Mouse (Mus musculus): ENCODE measurements around the gene Nolc1. TPM values are rescaled to one million over a fixed set of nuclear protein-coding genes. Genes with fewer than 3 reads are reported as not detected.

Nolc1 gene
- polyA plus RNA-seq, 1 experiment: 4.3 TPM

DNA sequence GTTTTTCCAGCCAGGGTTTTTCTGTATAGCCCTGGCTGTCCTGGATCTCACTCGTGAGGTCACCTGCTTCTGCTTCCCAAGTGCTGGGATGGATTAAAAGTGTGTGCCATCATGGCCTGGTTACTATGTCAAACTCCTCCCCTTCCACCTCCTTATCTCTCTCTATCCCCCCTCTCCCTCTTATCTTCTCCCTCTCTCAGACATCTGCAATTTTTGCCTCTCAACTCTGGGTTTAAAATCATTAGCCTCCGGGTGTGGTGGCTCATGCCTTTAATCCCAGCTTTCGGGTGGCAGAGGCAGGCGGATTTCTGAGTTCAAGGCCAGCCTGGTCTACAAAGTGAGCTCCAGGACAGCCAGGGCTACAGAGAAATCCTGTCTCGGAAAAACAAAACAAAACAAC, 1.4 kb upstream of the Nolc1 start:
- no peaks in the 10 kb centered on the region for H3K27me3 ChIP-seq (ENCODE audit: control insufficient read depth, insufficient read depth, low read length)
- H3K4me3 ChIP-seq (ENCODE audit: low read depth, low read length): no peak overlapping the region
- H3K36me3 ChIP-seq (ENCODE audit: control insufficient read depth, insufficient read depth, low read length): peaks cover 26% of the 10 kb centered on the region
- 92% methylated on average over 5 of the region's 5 CpGs for WGBS
- H3K27ac ChIP-seq (ENCODE audit: insufficient read depth, low read depth, low read length): no peak overlapping the region
- H3K4me1 ChIP-seq (ENCODE audit: control insufficient read depth, insufficient read depth, insufficient read length, low read length): no peaks in the 10 kb centered on the region
- no peak for TF ChIP-seq CTCF (IDR thresholded peaks at IDR 0.05; ENCODE audit: extremely low read depth, insufficient read length, insufficient replicate concordance, low read depth, low read length)
- no peak for TF ChIP-seq POLR2A (IDR thresholded peaks at IDR 0.05; ENCODE audit: low read depth, low read length)

DNA sequence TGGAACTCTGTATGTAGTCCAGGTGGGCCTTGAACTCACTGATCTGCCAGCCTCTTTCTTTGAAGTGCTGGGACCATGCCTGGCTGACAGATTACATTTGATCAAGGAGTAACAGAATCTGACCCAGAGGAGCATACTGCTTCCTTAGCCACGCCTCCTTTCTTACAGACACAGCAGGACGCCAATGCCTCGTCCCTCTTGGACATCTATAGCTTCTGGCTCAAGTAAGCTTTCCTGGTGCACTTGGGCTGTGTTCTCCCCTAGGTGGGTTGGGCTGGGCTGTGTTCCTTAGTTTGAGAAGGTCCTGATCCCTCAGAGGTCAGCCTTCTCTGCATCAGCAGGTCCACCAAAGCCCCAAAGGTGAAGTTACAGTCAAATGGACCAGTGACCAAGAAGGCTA, 2.9 kb downstream of the Nolc1 start:
- no peak overlapping the region for H3K27ac ChIP-seq (ENCODE audit: insufficient read depth, low read depth, low read length)
- no peak for TF ChIP-seq POLR2A (IDR thresholded peaks at IDR 0.05; ENCODE audit: low read depth, low read length)
- no peak for TF ChIP-seq CTCF (IDR thresholded peaks at IDR 0.05; ENCODE audit: extremely low read depth, insufficient read length, insufficient replicate concordance, low read depth, low read length)
- 63% methylated on average over 3 of the region's 3 CpGs for WGBS
- H3K4me1 ChIP-seq (ENCODE audit: control insufficient read depth, insufficient read depth, insufficient read length, low read length): no peaks in the 10 kb centered on the region
- no peak overlapping the region for H3K4me3 ChIP-seq (ENCODE audit: low read depth, low read length)
- peaks cover 40% of the 10 kb centered on the region for H3K36me3 ChIP-seq (ENCODE audit: control insufficient read depth, insufficient read depth, low read length)
- no peaks in the 10 kb centered on the region for H3K27me3 ChIP-seq (ENCODE audit: control insufficient read depth, insufficient read depth, low read length)

DNA sequence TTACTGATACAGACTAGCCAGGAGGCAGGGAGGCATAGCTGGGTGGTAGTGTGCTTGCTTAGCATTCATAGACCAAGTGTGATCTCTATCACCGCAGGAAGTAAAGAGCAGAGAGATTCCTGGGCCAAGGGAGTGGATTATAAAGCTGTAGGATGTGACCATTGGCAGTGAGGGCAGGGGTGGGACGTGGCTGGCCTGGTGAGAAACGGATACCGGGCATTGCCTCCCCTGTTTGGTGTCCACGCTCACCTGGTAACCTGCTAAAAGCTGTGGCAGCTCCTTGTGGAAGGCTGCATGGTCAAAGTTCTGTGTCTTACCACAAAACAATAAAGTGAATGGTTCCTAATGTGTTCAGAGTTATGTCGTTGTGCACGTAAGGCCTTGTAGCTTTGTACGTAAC, 9.5 kb downstream of the Nolc1 start:
- Histone ChIP-seq H3K4me3 (ENCODE audit: low read depth, low read length) (no peak overlapping the region), H3K4me1 (ENCODE audit: control insufficient read depth, insufficient read depth, insufficient read length, low read length) (no peaks in the 10 kb centered on the region), H3K27ac (ENCODE audit: insufficient read depth, low read depth, low read length) (no peak overlapping the region), H3K27me3 (ENCODE audit: control insufficient read depth, insufficient read depth, low read length) (no peaks in the 10 kb centered on the region), H3K36me3 (ENCODE audit: control insufficient read depth, insufficient read depth, low read length) (peaks cover 44% of the 10 kb centered on the region)
- no peak for TF ChIP-seq POLR2A (IDR thresholded peaks at IDR 0.05; ENCODE audit: low read depth, low read length)
- TF ChIP-seq CTCF (IDR thresholded peaks at IDR 0.05; ENCODE audit: extremely low read depth, insufficient read length, insufficient replicate concordance, low read depth, low read length): no peak
- WGBS: 93% methylated on average over 8 of the region's 8 CpGs

DNA sequence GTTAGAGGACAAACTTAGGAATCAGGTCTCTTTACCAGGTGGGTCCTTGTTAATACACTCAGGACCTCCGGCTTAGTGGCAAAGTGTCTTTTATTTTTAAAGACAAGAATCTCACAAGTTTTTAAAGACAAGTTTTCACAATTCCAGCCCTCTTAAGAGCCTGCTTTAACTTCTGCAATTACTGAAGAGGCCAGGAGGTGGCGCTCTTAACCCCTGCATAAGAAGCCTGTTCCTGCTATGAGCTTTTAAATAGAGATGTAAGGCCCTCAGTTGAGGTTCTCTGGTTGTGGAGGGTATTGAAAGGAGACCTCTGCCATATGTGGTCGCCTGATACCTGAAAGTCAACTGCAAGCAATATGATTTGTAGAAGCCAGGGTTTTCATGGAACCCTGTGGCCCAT, 10.7 kb downstream of the Nolc1 start:
- 51% methylated on average over 3 of the region's 3 CpGs for WGBS
- no peaks in the 10 kb centered on the region for H3K27me3 ChIP-seq (ENCODE audit: control insufficient read depth, insufficient read depth, low read length)
- H3K4me3 ChIP-seq (ENCODE audit: low read depth, low read length): no peak overlapping the region
- no peaks in the 10 kb centered on the region for H3K4me1 ChIP-seq (ENCODE audit: control insufficient read depth, insufficient read depth, insufficient read length, low read length)
- peaks cover 35% of the 10 kb centered on the region for H3K36me3 ChIP-seq (ENCODE audit: control insufficient read depth, insufficient read depth, low read length)
- no peak for TF ChIP-seq POLR2A (IDR thresholded peaks at IDR 0.05; ENCODE audit: low read depth, low read length)
- no peak for TF ChIP-seq CTCF (IDR thresholded peaks at IDR 0.05; ENCODE audit: extremely low read depth, insufficient read length, insufficient replicate concordance, low read depth, low read length)
- H3K27ac ChIP-seq (ENCODE audit: insufficient read depth, low read depth, low read length): no peak overlapping the region

DNA sequence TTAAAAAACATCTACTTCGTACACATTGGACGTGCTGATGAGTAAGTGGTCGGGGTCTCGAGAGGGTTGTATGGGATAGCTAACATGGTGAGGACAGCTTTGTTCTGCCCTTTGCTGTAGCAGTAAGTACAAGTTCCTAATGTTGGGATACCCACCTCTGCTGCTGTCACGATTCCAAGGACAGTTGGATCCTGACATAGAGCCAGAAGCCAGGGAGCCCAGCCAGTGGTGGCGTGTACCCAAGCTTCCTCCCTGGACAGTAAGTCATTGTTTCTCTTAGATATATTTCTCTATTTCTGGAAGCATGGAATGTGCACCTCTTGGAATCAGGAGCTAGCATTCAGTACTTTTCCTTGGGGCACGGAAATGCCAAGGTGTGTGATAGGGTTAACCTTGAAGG, 12.2 kb downstream of the Nolc1 start:
- H3K4me1 ChIP-seq (ENCODE audit: control insufficient read depth, insufficient read depth, insufficient read length, low read length): no peaks in the 10 kb centered on the region
- no peak overlapping the region for H3K27ac ChIP-seq (ENCODE audit: insufficient read depth, low read depth, low read length)
- 56% methylated on average over 7 of the region's 7 CpGs for WGBS
- H3K27me3 ChIP-seq (ENCODE audit: control insufficient read depth, insufficient read depth, low read length): no peaks in the 10 kb centered on the region
- H3K4me3 ChIP-seq (ENCODE audit: low read depth, low read length): no peak overlapping the region
- H3K36me3 ChIP-seq (ENCODE audit: control insufficient read depth, insufficient read depth, low read length): peaks cover 21% of the 10 kb centered on the region
- TF ChIP-seq POLR2A (IDR thresholded peaks at IDR 0.05; ENCODE audit: low read depth, low read length) (no peak), CTCF (IDR thresholded peaks at IDR 0.05; ENCODE audit: extremely low read depth, insufficient read length, insufficient replicate concordance, low read depth, low read length) (no peak)

DNA sequence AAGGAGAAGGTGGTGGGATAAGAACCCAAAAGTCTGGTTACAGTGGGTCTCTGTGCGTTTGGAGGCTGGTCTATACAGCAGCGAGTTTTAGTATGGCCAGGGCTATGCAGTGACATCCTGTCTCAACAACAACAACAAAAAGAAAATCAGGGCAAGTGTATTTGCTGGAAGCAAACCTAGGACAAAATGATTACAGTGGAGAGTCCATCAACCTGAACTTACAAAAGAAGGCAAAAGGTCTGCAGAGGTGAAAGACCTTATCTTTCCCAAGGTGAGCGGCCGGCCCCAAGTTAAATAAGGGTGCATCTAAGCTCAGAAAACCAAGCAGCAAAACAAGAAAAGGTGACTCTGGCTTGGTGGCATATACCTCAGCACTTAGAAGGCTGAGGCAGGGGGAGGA, 16.0 kb downstream of the Nolc1 start:
- Histone ChIP-seq H3K27ac (ENCODE audit: insufficient read depth, low read depth, low read length) (no peak overlapping the region), H3K27me3 (ENCODE audit: control insufficient read depth, insufficient read depth, low read length) (no peaks in the 10 kb centered on the region), H3K4me3 (ENCODE audit: low read depth, low read length) (no peak overlapping the region), H3K36me3 (ENCODE audit: control insufficient read depth, insufficient read depth, low read length) (no peaks in the 10 kb centered on the region), H3K4me1 (ENCODE audit: control insufficient read depth, insufficient read depth, insufficient read length, low read length) (no peaks in the 10 kb centered on the region)
- 65% methylated on average over 4 of the region's 4 CpGs for WGBS
- TF ChIP-seq POLR2A (IDR thresholded peaks at IDR 0.05; ENCODE audit: low read depth, low read length): no peak
- TF ChIP-seq CTCF (IDR thresholded peaks at IDR 0.05; ENCODE audit: extremely low read depth, insufficient read length, insufficient replicate concordance, low read depth, low read length): no peak

DNA sequence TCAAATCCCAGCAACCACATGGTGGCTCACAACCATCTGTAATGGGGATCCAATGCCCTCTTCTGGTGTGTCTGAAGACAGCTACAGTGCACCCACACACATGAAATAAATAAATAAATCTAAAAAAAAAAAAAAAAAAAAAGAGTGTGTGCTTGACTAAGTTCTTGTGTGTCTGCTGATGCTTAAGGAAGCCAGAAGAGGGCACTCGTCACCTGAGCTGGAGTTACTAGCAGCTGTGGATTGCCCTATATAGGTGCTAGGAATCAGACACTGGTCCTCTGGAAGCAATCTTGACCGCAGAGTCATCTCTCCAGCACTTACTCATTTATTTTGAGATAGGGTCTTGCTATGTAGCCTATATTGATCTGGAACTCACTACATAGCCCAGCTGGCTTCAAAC, 18.5 kb downstream of the Nolc1 start:
- 91% methylated on average over 2 of the region's 2 CpGs for WGBS
- H3K4me1 ChIP-seq (ENCODE audit: control insufficient read depth, insufficient read depth, insufficient read length, low read length): no peaks in the 10 kb centered on the region

DNA sequence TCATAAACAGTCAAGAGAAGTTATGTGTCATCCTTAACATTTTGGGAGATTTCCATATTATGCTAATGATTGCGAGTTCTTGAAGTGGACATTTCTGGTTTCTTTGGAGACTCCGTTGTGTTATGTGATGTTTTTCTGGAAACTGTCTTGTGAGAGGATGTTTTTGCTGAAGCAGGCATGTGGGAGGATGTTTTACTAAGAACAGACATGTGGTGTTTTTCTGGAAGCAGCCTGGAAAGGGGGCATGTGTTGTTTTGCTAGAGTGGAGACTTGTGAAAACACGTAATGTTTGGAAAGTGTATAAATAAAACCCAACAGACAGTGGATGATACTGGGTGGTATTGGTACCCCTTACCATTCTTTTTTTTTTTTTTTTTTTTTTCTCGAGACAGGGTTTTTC, 19.6 kb downstream of the Nolc1 start:
- no peaks in the 10 kb centered on the region for H3K27me3 ChIP-seq (ENCODE audit: control insufficient read depth, insufficient read depth, low read length)
- 76% methylated on average over 4 of the region's 4 CpGs for whole genome bisulfite sequencing
- H3K27ac ChIP-seq (ENCODE audit: insufficient read depth, low read depth, low read length): no peak overlapping the region
- no peak overlapping the region for H3K4me3 ChIP-seq (ENCODE audit: low read depth, low read length)
- TF ChIP-seq POLR2A (IDR thresholded peaks at IDR 0.05; ENCODE audit: low read depth, low read length) (no peak), CTCF (IDR thresholded peaks at IDR 0.05; ENCODE audit: extremely low read depth, insufficient read length, insufficient replicate concordance, low read depth, low read length) (no peak)
- H3K36me3 ChIP-seq (ENCODE audit: control insufficient read depth, insufficient read depth, low read length): no peaks in the 10 kb centered on the region
- H3K4me1 ChIP-seq (ENCODE audit: control insufficient read depth, insufficient read depth, insufficient read length, low read length): no peaks in the 10 kb centered on the region

More for the DNA sequence above, 18.5 kb downstream of the Nolc1 start:
- no peaks in the 10 kb centered on the region for H3K36me3 ChIP-seq (ENCODE audit: control insufficient read depth, insufficient read depth, low read length)
- TF ChIP-seq CTCF (IDR thresholded peaks at IDR 0.05; ENCODE audit: extremely low read depth, insufficient read length, insufficient replicate concordance, low read depth, low read length) (no peak), POLR2A (IDR thresholded peaks at IDR 0.05; ENCODE audit: low read depth, low read length) (no peak)
- no peak overlapping the region for H3K4me3 ChIP-seq (ENCODE audit: low read depth, low read length)
- H3K27ac ChIP-seq (ENCODE audit: insufficient read depth, low read depth, low read length): no peak overlapping the region
- no peaks in the 10 kb centered on the region for H3K27me3 ChIP-seq (ENCODE audit: control insufficient read depth, insufficient read depth, low read length)
